Mouse (Mus musculus) liver, embryonic 14.5 days (tissue): ENCODE measurements around the gene Parm1. TPM values are rescaled to one million over a fixed set of nuclear protein-coding genes. Genes with fewer than 3 reads are reported as not detected.

Source experiments
- ATAC-seq: fragments of 200-750 bp; cut with Nextera tagmentation; 2 replicates; pipeline ENCODE4 v1.8.0; 2017; ENCODE audit warnings: moderate number of reproducible peaks, mild to moderate bottlenecking, moderate library complexity; ENCODE audit not compliant: insufficient read depth
- DNase-seq, 3 experiments: peaks; one replicate each; pipeline ENCODE4 v3.0.0-alpha.2; 2012 to 2013; ENCODE audit warnings: low read depth in 3 of 3, low spot score in 3 of 3
- H3K27ac ChIP-seq: fragments of 300-500 bp; sonication (generic); 2 replicates; pipeline ENCODE4 v1.5.1; 2014; ENCODE audit warnings: moderate library complexity, mild to moderate bottlenecking, control low read depth, inconsistent platforms
- H3K27me3 ChIP-seq: fragments of 300-500 bp; sonication (generic); 2 replicates; pipeline ENCODE4 v1.6.1; 2014; ENCODE audit warnings: mild to moderate bottlenecking, low read length, moderate library complexity; ENCODE audit not compliant: control insufficient read depth, insufficient read depth
- H3K36me3 ChIP-seq: fragments of 300-500 bp; sonication (generic); replicated peaks from 2 replicates; pipeline ENCODE4 v1.6.1; 2014; ENCODE audit warnings: low read depth; ENCODE audit not compliant: control insufficient read depth, insufficient read depth
- H3K4me1 ChIP-seq, 2 experiments: fragments of 200-500 bp in 1 of 2; fragments of 300-500 bp in 1 of 2; sonication (generic) in 1 of 2; replicated peaks; 2 replicates each; pipeline ENCODE4 v1.6.1; 2012 to 2014; ENCODE audit warnings: antibody characterized with exemption in 1 of 2, inconsistent platforms in 1 of 2, low read length in 1 of 2; ENCODE audit not compliant: control insufficient read depth in 2 of 2, insufficient read depth in 2 of 2
- H3K4me2 ChIP-seq: fragments of 300-500 bp; sonication (generic); 2 replicates; pipeline ENCODE4 v1.6.1; 2014; ENCODE audit warnings: low read depth, mild to moderate bottlenecking, control low read depth, moderate library complexity
- H3K4me3 ChIP-seq, 2 experiments: fragments of 200-500 bp in 1 of 2; fragments of 300-500 bp in 1 of 2; sonication (generic) in 1 of 2; 2 replicates each; pipeline ENCODE4 v1.5.1; 2012 to 2014; ENCODE audit warnings: low read depth in 2 of 2, low read length in 2 of 2, mild to moderate bottlenecking in 2 of 2, control low read depth in 1 of 2, inconsistent platforms in 1 of 2, moderate library complexity in 1 of 2; ENCODE audit not compliant: insufficient read depth in 1 of 2
- H3K9ac ChIP-seq: fragments of 300-500 bp; sonication (generic); replicated peaks from 2 replicates; pipeline ENCODE4 v1.6.1; 2014; ENCODE audit warnings: mild to moderate bottlenecking, control low read depth, moderate library complexity
- H3K9me3 ChIP-seq: fragments of 300-500 bp; sonication (generic); 2 replicates; pipeline ENCODE4 v1.6.1; 2016; ENCODE audit warnings: low read length, mixed read lengths; ENCODE audit not compliant: control insufficient read depth
- CTCF ChIP-seq: IDR thresholded peaks from 2 replicates; pipeline ENCODE4 v1.5.1; 2016; ENCODE audit warnings: antibody characterized with exemption, low read depth, control low read depth
- EP300 ChIP-seq: IDR thresholded peaks from 2 replicates; pipeline ENCODE4 v1.6.1; 2016; ENCODE audit warnings: antibody characterized with exemption, low read depth
- WGBS: fragments of 180-500 bp; shearing (Covaris S2); extraction: QIAGEN DNeasy Blood & Tissue Kit; methylation state at CpG from one replicate; pipeline ENCODE4 v1.1.7; 2014; ENCODE audit not compliant: insufficient replicate concordance; 5-methylcytosine and 5-hydroxymethylcytosine counted together
- polyA plus RNA-seq, 2 experiments: library from polyadenylated mRNA; depleted of rRNA in 1 of 2; stranded (reverse) in 1 of 2; unstranded in 1 of 2; fragments of >200 nt; fragmentation: Nextera tagmentation in 1 of 2; extraction: Ambion mirVana in 1 of 2; gene quantifications; 2 replicates each; pipeline versions ENCODE4 v1.2.1 to v1.2.3; 2012 to 2014

Parm1 gene
- polyA plus RNA-seq, 2 experiments = 0.39 to 0.46 TPM

GRCm38 (mm10) chr5:91565458-91565857, 48.0 kb downstream of the Parm1 start:
- Histone ChIP-seq H3K9me3 (no peaks in the 10 kb centered on the region), H3K4me3 (no peak overlapping the region), H3K36me3 (no peaks in the 10 kb centered on the region), H3K27ac (no peak overlapping the region), H3K9ac (no peak overlapping the region), H3K4me1 (no peaks in the 10 kb centered on the region), H3K27me3 (no peaks in the 10 kb centered on the region), H3K4me2 (no peak overlapping the region)
- no peak for ATAC-seq
- TF ChIP-seq EP300 = no peak
- WGBS = 71% methylated on average over 3 of the region's 3 CpGs
- DNase-seq = no peak

GRCm38 (mm10) chr5:91566591-91566990, 49.2 kb downstream of the Parm1 start:
- no peak for DNase-seq
- 60% methylated on average over 3 of the region's 3 CpGs for WGBS

GRCm38 (mm10) chr5:91574211-91574610, 56.8 kb downstream of the Parm1 start:
- Histone ChIP-seq H3K9me3 (no peaks in the 10 kb centered on the region), H3K4me2 (no peak overlapping the region), H3K27me3 (no peaks in the 10 kb centered on the region), H3K4me3 (no peak overlapping the region), H3K27ac (no peak overlapping the region), H3K4me1 (no peaks in the 10 kb centered on the region), H3K9ac (no peak overlapping the region), H3K36me3 (no peaks in the 10 kb centered on the region)
- TF ChIP-seq EP300 = no peak
- TF ChIP-seq CTCF = no peak
- 76% methylated on average over 2 of the region's 2 CpGs for WGBS
- DNase-seq (no peak), ATAC-seq (no peak)

More at GRCm38 (mm10) chr5:91566591-91566990, 49.2 kb downstream of the Parm1 start:
- TF ChIP-seq EP300 (no peak), CTCF (no peak)
- Histone ChIP-seq H3K27ac (no peak overlapping the region), H3K4me2 (no peak overlapping the region), H3K9me3 (no peaks in the 10 kb centered on the region), H3K4me3 (no peak overlapping the region), H3K36me3 (no peaks in the 10 kb centered on the region), H3K9ac (no peak overlapping the region), H3K4me1 (no peaks in the 10 kb centered on the region), H3K27me3 (no peaks in the 10 kb centered on the region)
- ATAC-seq = no peak

- Histone ChIP-seq H3K4me1 (no peaks in the 10 kb centered on the region), H3K9me3 (no peaks in the 10 kb centered on the region), H3K9ac (no peak overlapping the region), H3K4me3 (no peak overlapping the region), H3K27me3 (no peaks in the 10 kb centered on the region), H3K27ac (no peak overlapping the region), H3K36me3 (no peaks in the 10 kb centered on the region), H3K4me2 (no peak overlapping the region)
- DNase-seq (no peak), ATAC-seq (no peak)
- WGBS = 71% methylated on average over 7 of the region's 7 CpGs
- no peak for TF ChIP-seq CTCF
- no peak for TF ChIP-seq EP300
Measured at GRCm38 (mm10) chr5:91578924-91579323, 61.5 kb downstream of the Parm1 start.

GRCm38 (mm10) chr5:91581799-91582198, 64.4 kb downstream of the Parm1 start:
- H3K27ac ChIP-seq = no peak overlapping the region
- H3K4me3 ChIP-seq = no peak overlapping the region
- DNase-seq = no peak
- H3K9ac ChIP-seq = no peak overlapping the region
- H3K4me1 ChIP-seq = no peaks in the 10 kb centered on the region
- no peaks in the 10 kb centered on the region for H3K27me3 ChIP-seq
- H3K9me3 ChIP-seq = no peaks in the 10 kb centered on the region
- no peaks in the 10 kb centered on the region for H3K36me3 ChIP-seq
- no peak for ATAC-seq
- TF ChIP-seq CTCF = no peak
- TF ChIP-seq EP300 = no peak
- no peak overlapping the region for H3K4me2 ChIP-seq
- WGBS = 68% methylated on average over 4 of the region's 4 CpGs

GRCm38 (mm10) chr5:91586206-91586605, 68.8 kb downstream of the Parm1 start:
- no peak overlapping the region for H3K4me3 ChIP-seq
- ATAC-seq (no peak), DNase-seq (no peak)
- no peaks in the 10 kb centered on the region for H3K36me3 ChIP-seq
- H3K27me3 ChIP-seq = no peaks in the 10 kb centered on the region
- H3K9me3 ChIP-seq = no peaks in the 10 kb centered on the region
- TF ChIP-seq CTCF = no peak
- TF ChIP-seq EP300 = no peak
- H3K27ac ChIP-seq = no peak overlapping the region
- no peak overlapping the region for H3K9ac ChIP-seq
- WGBS = 55% methylated on average over 3 of the region's 3 CpGs
- no peaks in the 10 kb centered on the region for H3K4me1 ChIP-seq
- H3K4me2 ChIP-seq = no peak overlapping the region
